Mouse (Mus musculus) neural tube, embryonic 11.5 days (tissue): Measurements from ENCODE around the gene Unk. TPM values are rescaled to one million over a fixed set of nuclear protein-coding genes. Genes with fewer than 3 reads are reported as not detected.
A peak's percentile ranks its signal among the peaks of the same experiment; 100 is the strongest.
"Not testable (repeated sequence)": the region's sequence is repeated elsewhere in the genome, so short reads cannot be mapped to it uniquely, and the experiment has no call there.

Experiments
- ATAC-seq: fragments of 200-750 bp; cut with Nextera tagmentation; 2 replicates; pipeline ENCODE4 v1.8.0; 2017; ENCODE audit warnings: moderate number of reproducible peaks, mild to moderate bottlenecking, moderate TSS enrichment, moderate library complexity; ENCODE audit not compliant: insufficient read depth, low FRiP score, low TSS enrichment
- DNase-seq: peaks from one replicate; pipeline ENCODE4 v3.0.0-alpha.2; 2015; ENCODE audit warnings: low spot score
- H3K27ac ChIP-seq: fragments of 300-500 bp; sonication (generic); 2 replicates; pipeline ENCODE4 v1.5.1; 2014; ENCODE audit warnings: low read depth, mild to moderate bottlenecking, low read length
- H3K27me3 ChIP-seq: fragments of 300-500 bp; sonication (generic); 2 replicates; pipeline ENCODE4 v1.6.1; 2014; ENCODE audit warnings: mild to moderate bottlenecking, low read length, mixed read lengths; ENCODE audit not compliant: control insufficient read depth, insufficient read depth
- H3K36me3 ChIP-seq: fragments of 300-500 bp; sonication (generic); 2 replicates; pipeline ENCODE4 v1.6.1; 2014; ENCODE audit warnings: mild to moderate bottlenecking, low read length, moderate library complexity, mixed read lengths; ENCODE audit not compliant: control insufficient read depth, insufficient read depth
- H3K4me1 ChIP-seq: fragments of 300-500 bp; sonication (generic); 2 replicates; pipeline ENCODE4 v1.6.1; 2014; ENCODE audit warnings: low read length, mixed read lengths; ENCODE audit not compliant: control insufficient read depth, insufficient read depth
- H3K4me2 ChIP-seq: fragments of 300-500 bp; sonication (generic); 2 replicates; pipeline ENCODE4 v1.6.1; 2014; ENCODE audit warnings: low read depth, mild to moderate bottlenecking, moderate library complexity
- H3K4me3 ChIP-seq: fragments of 300-500 bp; sonication (generic); 2 replicates; pipeline ENCODE4 v1.5.1; 2014; ENCODE audit warnings: low read depth, low read length
- H3K9ac ChIP-seq: fragments of 300-500 bp; sonication (generic); 2 replicates; pipeline ENCODE4 v1.6.1; 2014; ENCODE audit warnings: mild to moderate bottlenecking, low read length
- H3K9me3 ChIP-seq: fragments of 300-500 bp; sonication (generic); 2 replicates; pipeline ENCODE4 v1.6.1; 2016; ENCODE audit warnings: low read length; ENCODE audit not compliant: control insufficient read depth
- WGBS: fragments of 180-500 bp; shearing (Covaris S2); extraction: QIAGEN DNeasy Blood & Tissue Kit; methylation state at CpG from one replicate; pipeline ENCODE4 v1.1.7; 2014; 5-methylcytosine and 5-hydroxymethylcytosine counted together
- polyA plus RNA-seq: library from polyadenylated mRNA; unstranded; fragments of >200 nt; fragmentation: Nextera tagmentation; extraction: Ambion mirVana; gene quantifications from 2 replicates; pipeline ENCODE4 v1.2.1, GENCODE M21; 2014

Unk gene
- polyA plus RNA-seq, 1 experiment from 2014 or later = 30.3 TPM

GRCm38 (mm10) chr11:116018106-116018505 lies 12.0 kb upstream of the Unk start:
- ATAC-seq (no peak), DNase-seq (peak; percentile 55)
- no peaks in the 10 kb centered on the region for H3K9me3 ChIP-seq
- no peak overlapping the region for H3K4me2 ChIP-seq
- 17% methylated on average over 6 of the region's 6 CpGs for WGBS
- peaks cover 2% of the 10 kb centered on the region; the same call in 1 of the 2 replicates for H3K4me1 ChIP-seq
- H3K36me3 ChIP-seq = no peaks in the 10 kb centered on the region
- no peak overlapping the region for H3K27ac ChIP-seq
- no peaks in the 10 kb centered on the region for H3K27me3 ChIP-seq
- no peak overlapping the region for H3K9ac ChIP-seq
- H3K4me3 ChIP-seq = no peak overlapping the region

GRCm38 (mm10) chr11:116018867-116019266 lies 11.3 kb upstream of the Unk start:
- DNase-seq, H3K4me1 ChIP-seq, H3K9ac ChIP-seq, H3K4me2 ChIP-seq, H3K27ac ChIP-seq, H3K27me3 ChIP-seq, ATAC-seq, H3K9me3 ChIP-seq, H3K36me3 ChIP-seq, H3K4me3 ChIP-seq: not testable (repeated sequence)
- WGBS = 90% methylated on average over 4 of the region's 4 CpGs

GRCm38 (mm10) chr11:116019360-116019791 lies 10.7 kb upstream of the Unk start:
- no peaks in the 10 kb centered on the region for H3K9me3 ChIP-seq
- H3K4me1 ChIP-seq = peaks cover 2% of the 10 kb centered on the region; the same call in 1 of the 2 replicates
- ATAC-seq = no peak
- H3K9ac ChIP-seq = no peak overlapping the region
- no peak overlapping the region for H3K4me3 ChIP-seq
- 35% methylated on average over 1 of the region's 1 CpGs for WGBS
- no peak for DNase-seq
- no peak overlapping the region for H3K27ac ChIP-seq
- H3K36me3 ChIP-seq = no peaks in the 10 kb centered on the region
- no peaks in the 10 kb centered on the region for H3K27me3 ChIP-seq
- no peak overlapping the region for H3K4me2 ChIP-seq

GRCm38 (mm10) chr11:116019976-116020411 lies 10.1 kb upstream of the Unk start:
- peak; percentile 53 for DNase-seq
- no peak overlapping the region for H3K4me3 ChIP-seq
- no peak overlapping the region for H3K27ac ChIP-seq
- H3K9me3 ChIP-seq = no peaks in the 10 kb centered on the region
- no peaks in the 10 kb centered on the region for H3K27me3 ChIP-seq
- no peaks in the 10 kb centered on the region for H3K36me3 ChIP-seq
- ATAC-seq = no peak
- H3K9ac ChIP-seq = no peak overlapping the region
- peaks cover 2% of the 10 kb centered on the region; the same call in 1 of the 2 replicates for H3K4me1 ChIP-seq
- no peak overlapping the region for H3K4me2 ChIP-seq
- 81% methylated on average over 2 of the region's 2 CpGs for WGBS

GRCm38 (mm10) chr11:116020519-116020922 lies 9.6 kb upstream of the Unk start:
- Histone ChIP-seq H3K27ac (no peak overlapping the region), H3K4me1 (peaks cover 2% of the 10 kb centered on the region; the same call in 1 of the 2 replicates), H3K4me2 (no peak overlapping the region), H3K4me3 (no peak overlapping the region), H3K9me3 (no peaks in the 10 kb centered on the region), H3K27me3 (no peaks in the 10 kb centered on the region), H3K36me3 (no peaks in the 10 kb centered on the region), H3K9ac (no peak overlapping the region)
- WGBS = 50% methylated on average over 1 of the region's 1 CpGs
- ATAC-seq (no peak), DNase-seq (no peak)

- DNase-seq (no peak), ATAC-seq (no peak)
- Histone ChIP-seq H3K4me1 (peaks cover 2% of the 10 kb centered on the region; the same call in 1 of the 2 replicates), H3K4me2 (no peak overlapping the region), H3K27ac (no peak overlapping the region), H3K27me3 (no peaks in the 10 kb centered on the region), H3K36me3 (no peaks in the 10 kb centered on the region), H3K9me3 (no peaks in the 10 kb centered on the region), H3K4me3 (peak overlapping the region; percentile 12; the same call in 1 of the 2 replicates), H3K9ac (no peak overlapping the region)
- 85% methylated on average over 6 of the region's 6 CpGs for WGBS
Observed at GRCm38 (mm10) chr11:116021328-116022220, 8.5 kb upstream of the Unk start.

GRCm38 (mm10) chr11:116022256-116022780 lies 7.8 kb upstream of the Unk start:
- Histone ChIP-seq H3K9me3 (no peaks in the 10 kb centered on the region), H3K9ac (no peak overlapping the region), H3K4me2 (peak overlapping the region; percentile 44), H3K36me3 (no peaks in the 10 kb centered on the region), H3K27ac (no peak overlapping the region), H3K4me3 (peak overlapping the region; percentile 19), H3K4me1 (peaks cover 2% of the 10 kb centered on the region; the same call in 1 of the 2 replicates), H3K27me3 (no peaks in the 10 kb centered on the region)
- ATAC-seq = no peak
- no peak for DNase-seq
- 86% methylated on average over 4 of the region's 4 CpGs for WGBS

- peak overlapping the region; percentile 98 for H3K4me3 ChIP-seq
- not testable (repeated sequence) for DNase-seq, H3K36me3 ChIP-seq, H3K9me3 ChIP-seq, H3K27me3 ChIP-seq, ATAC-seq, H3K4me1 ChIP-seq
- 8% methylated on average over 18 of the region's 18 CpGs for WGBS
- peak overlapping the region; percentile 45 for H3K4me2 ChIP-seq
- peak overlapping the region; percentile 99 for H3K27ac ChIP-seq
- H3K9ac ChIP-seq = peak overlapping the region; percentile 99
Observed at GRCm38 (mm10) chr11:116023074-116023770, 6.9 kb upstream of the Unk start.
